Mouse (Mus musculus) embryonic facial prominence, embryonic 11.5 days (tissue): ENCODE results near the gene Btbd35f6. TPM values are rescaled to one million over a fixed set of nuclear protein-coding genes. Genes with fewer than 3 reads are reported as not detected.
"Not testable (repeated sequence)": the region's sequence is repeated elsewhere in the genome, so short reads cannot be mapped to it uniquely, and the experiment has no call there.

ENCODE experiments used
- ATAC-seq: fragments of 200-750 bp; cut with Nextera tagmentation; replicated peaks from 2 replicates; pipeline ENCODE4 v1.8.0; 2017; ENCODE audit warnings: low read depth; ENCODE audit not compliant: insufficient number of reproducible peaks, low FRiP score, low TSS enrichment
- DNase-seq: peaks from one replicate; pipeline ENCODE4 v3.0.0-alpha.2; 2015; ENCODE audit warnings: low spot score
- H3K27ac ChIP-seq: fragments of 300-500 bp; sonication (generic); replicated peaks from 2 replicates; pipeline ENCODE4 v1.5.1; 2014; ENCODE audit warnings: mild to moderate bottlenecking, low read depth, low read length, control low read depth
- H3K27me3 ChIP-seq: fragments of 300-500 bp; sonication (generic); 2 replicates; pipeline ENCODE4 v1.6.1; 2014; ENCODE audit warnings: mild to moderate bottlenecking, low read length, moderate library complexity, mixed read lengths; ENCODE audit not compliant: control insufficient read depth, insufficient read depth
- H3K36me3 ChIP-seq: fragments of 300-500 bp; sonication (generic); replicated peaks from 2 replicates; pipeline ENCODE4 v1.6.1; 2014; ENCODE audit warnings: low read depth, mild to moderate bottlenecking, low read length, moderate library complexity, mixed read lengths; ENCODE audit not compliant: control insufficient read depth, insufficient read depth
- H3K4me1 ChIP-seq: fragments of 300-500 bp; sonication (generic); 2 replicates; pipeline ENCODE4 v1.6.1; 2014; ENCODE audit warnings: low read length, mixed read lengths; ENCODE audit not compliant: control insufficient read depth, insufficient read depth
- H3K4me2 ChIP-seq: fragments of 300-500 bp; sonication (generic); 2 replicates; pipeline ENCODE4 v1.6.1; 2014; ENCODE audit warnings: low read depth, mild to moderate bottlenecking, control low read depth, low read length, moderate library complexity
- H3K4me3 ChIP-seq: fragments of 300-500 bp; sonication (generic); 2 replicates; pipeline ENCODE4 v1.5.1; 2014; ENCODE audit warnings: low read depth, low read length, control low read depth
- H3K9ac ChIP-seq: fragments of 300-500 bp; sonication (generic); replicated peaks from 2 replicates; pipeline ENCODE4 v1.6.1; 2014; ENCODE audit warnings: mild to moderate bottlenecking, control low read depth, low read length
- H3K9me3 ChIP-seq: fragments of 300-500 bp; sonication (generic); replicated peaks from 2 replicates; pipeline ENCODE4 v1.6.1; 2016; ENCODE audit warnings: mild to moderate bottlenecking, low read length, inconsistent platforms, mixed read lengths; ENCODE audit not compliant: control insufficient read depth
- WGBS: fragments of 180-500 bp; shearing (Covaris S2); extraction: QIAGEN DNeasy Blood & Tissue Kit; methylation state at CpG from one replicate; pipeline ENCODE4 v1.1.7; 2014; 5-methylcytosine and 5-hydroxymethylcytosine counted together
- polyA plus RNA-seq: library from polyadenylated mRNA; unstranded; fragments of >200 nt; fragmentation: Nextera tagmentation; extraction: Ambion mirVana; gene quantifications from 2 replicates; pipeline ENCODE4 v1.2.1, GENCODE M21; 2014

The Btbd35f6 gene
- not detected in 2 replicates for polyA plus RNA-seq

GRCm38 (mm10) chrX:33956440-33956839 is at the start of gene Btbd35f6:
Gene Btbd35f6, minus strand, starts transcription at chrX:33956540.
- DNase-seq: not testable (repeated sequence)
- WGBS: 67% methylated on average over 1 of the region's 4 CpGs

GRCm38 (mm10) chrX:33986716-33987115 is 30.4 kb upstream of the Btbd35f6 start, which contains the start of gene Gm21870:
Gene Gm21870, minus strand, starts transcription at chrX:33986816.
- H3K4me2 ChIP-seq, H3K27me3 ChIP-seq, DNase-seq, H3K36me3 ChIP-seq, H3K27ac ChIP-seq, H3K4me3 ChIP-seq, H3K9me3 ChIP-seq, ATAC-seq, H3K4me1 ChIP-seq, H3K9ac ChIP-seq: not testable (repeated sequence)

More at GRCm38 (mm10) chrX:33956440-33956839, at the start of gene Btbd35f6:
- not testable (repeated sequence) for H3K36me3 ChIP-seq, H3K27me3 ChIP-seq, H3K4me2 ChIP-seq, H3K9me3 ChIP-seq, ATAC-seq, H3K4me3 ChIP-seq, H3K9ac ChIP-seq, H3K4me1 ChIP-seq, H3K27ac ChIP-seq

- H3K4me1 ChIP-seq, H3K9ac ChIP-seq, H3K4me2 ChIP-seq, DNase-seq, H3K9me3 ChIP-seq, H3K27me3 ChIP-seq, H3K4me3 ChIP-seq, H3K36me3 ChIP-seq, H3K27ac ChIP-seq, ATAC-seq: not testable (repeated sequence)
- no CpG with 5 or more reads among the region's 1 CpGs for WGBS
Measured at GRCm38 (mm10) chrX:33930216-33930615, 26.1 kb downstream of the Btbd35f6 start.

GRCm38 (mm10) chrX:33928225-33928624 is 28.1 kb downstream of the Btbd35f6 start:
- H3K36me3 ChIP-seq, H3K4me2 ChIP-seq, H3K9ac ChIP-seq, H3K9me3 ChIP-seq, H3K27ac ChIP-seq, H3K4me1 ChIP-seq, ATAC-seq, H3K27me3 ChIP-seq, DNase-seq, H3K4me3 ChIP-seq: not testable (repeated sequence)
- WGBS: 85% methylated on average over 4 of the region's 4 CpGs

- ATAC-seq, H3K4me1 ChIP-seq, H3K27ac ChIP-seq, DNase-seq, H3K4me2 ChIP-seq, H3K9me3 ChIP-seq, H3K4me3 ChIP-seq, H3K27me3 ChIP-seq, H3K36me3 ChIP-seq, H3K9ac ChIP-seq: not testable (repeated sequence)
- WGBS: no CpG with 5 or more reads among the region's 1 CpGs
Measured at GRCm38 (mm10) chrX:33926344-33926743, 30.0 kb downstream of the Btbd35f6 start.

GRCm38 (mm10) chrX:33925420-33925819 is 30.9 kb downstream of the Btbd35f6 start:
- H3K9ac ChIP-seq, H3K27me3 ChIP-seq, DNase-seq, H3K4me2 ChIP-seq, H3K4me3 ChIP-seq, H3K4me1 ChIP-seq, H3K9me3 ChIP-seq, H3K27ac ChIP-seq, ATAC-seq, H3K36me3 ChIP-seq: not testable (repeated sequence)
- WGBS: 80% methylated on average over 2 of the region's 2 CpGs

Other genes starting within 250 kb of the Btbd35f6 start
- gene Gm21870, start 30.3 kb upstream of the Btbd35f6 start, polyA plus RNA-seq: not detected in 2 replicates
- not detected in 2 replicates for gene Btbd35f9, start 205.0 kb upstream of the Btbd35f6 start, polyA plus RNA-seq